Mouse (Mus musculus): Measurements from ENCODE around the gene Lgr6. TPM values are rescaled to one million over a fixed set of nuclear protein-coding genes. Genes with fewer than 3 reads are reported as not detected.

Lgr6 gene
- polyA plus RNA-seq (2012; rRNA removed): 0.18 and 0.24 TPM in 2 replicates

DNA sequence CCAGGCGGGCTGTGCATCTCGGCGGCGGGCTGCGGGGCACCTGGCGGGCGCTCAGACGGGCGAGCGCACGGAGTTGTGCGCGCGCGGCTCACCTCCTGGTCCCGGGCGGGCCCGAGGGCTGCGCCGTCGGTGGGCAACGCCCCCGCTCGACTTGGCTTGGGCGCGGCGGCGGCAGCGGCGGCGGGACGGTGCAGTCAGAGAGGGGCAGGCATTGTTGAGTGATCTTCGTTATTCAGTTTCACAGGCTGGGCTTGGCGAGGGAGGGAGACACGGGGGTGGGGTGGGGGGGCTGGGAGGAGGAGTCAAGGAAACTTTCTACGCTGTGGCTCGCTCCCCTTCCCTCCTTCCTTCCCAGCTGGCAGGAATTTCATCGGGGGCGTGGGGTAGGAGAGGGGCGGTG is at the start of gene Lgr6:
Lgr6 (minus strand) TSS at position 153 of the 400 bp plus-strand sequence.
- no peak for DNase-seq (ENCODE audit: low read depth)

DNA sequence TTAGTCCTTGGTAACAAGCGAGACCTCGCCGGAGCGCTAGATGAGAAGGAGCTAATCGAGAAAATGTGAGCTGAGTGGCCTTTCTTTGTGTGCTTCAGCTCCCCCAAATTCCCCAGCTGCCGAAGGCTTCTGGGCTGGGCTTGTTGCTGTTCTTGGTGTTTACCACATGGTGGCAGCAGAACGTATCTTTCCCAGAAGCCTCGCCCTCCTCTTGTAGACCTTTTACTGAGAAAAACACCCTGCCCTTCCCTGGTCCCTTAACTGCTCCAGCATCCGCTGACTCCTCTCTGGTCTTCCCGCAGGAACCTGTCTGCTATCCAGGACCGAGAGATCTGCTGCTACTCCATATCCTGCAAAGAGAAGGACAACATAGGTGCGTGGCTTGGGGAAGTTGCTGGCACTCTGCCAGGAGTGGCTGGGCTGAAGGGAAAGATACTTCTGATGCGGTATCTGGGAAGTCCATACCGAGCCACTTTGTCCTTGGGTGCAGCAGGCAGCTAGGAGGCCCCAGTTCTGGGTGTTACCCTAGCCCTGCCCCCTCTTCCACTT is 49.4 kb upstream of the Lgr6 start:
- no peak for DNase-seq (ENCODE audit: low read depth)

DNA sequence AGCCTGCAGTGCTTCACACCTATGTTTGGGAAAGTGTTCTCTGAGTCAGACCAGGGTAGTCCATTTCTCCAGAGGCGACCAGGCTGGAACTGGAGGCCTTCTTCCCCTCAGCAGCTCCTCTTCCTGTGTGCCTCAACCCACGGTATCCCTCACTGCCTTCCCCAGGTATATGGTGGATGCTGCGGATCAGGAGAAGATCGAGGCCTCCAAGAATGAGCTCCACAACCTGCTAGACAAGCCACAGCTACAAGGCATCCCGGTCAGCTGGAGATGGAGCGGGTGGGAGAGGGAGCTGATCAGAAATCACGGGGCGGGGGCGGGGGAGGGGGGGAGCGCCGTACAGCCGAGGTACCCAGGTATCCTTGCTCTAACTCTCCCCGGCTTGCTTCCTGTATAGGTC is 48.9 kb upstream of the Lgr6 start:
- DNase-seq (ENCODE audit: low read depth): no peak

DNA sequence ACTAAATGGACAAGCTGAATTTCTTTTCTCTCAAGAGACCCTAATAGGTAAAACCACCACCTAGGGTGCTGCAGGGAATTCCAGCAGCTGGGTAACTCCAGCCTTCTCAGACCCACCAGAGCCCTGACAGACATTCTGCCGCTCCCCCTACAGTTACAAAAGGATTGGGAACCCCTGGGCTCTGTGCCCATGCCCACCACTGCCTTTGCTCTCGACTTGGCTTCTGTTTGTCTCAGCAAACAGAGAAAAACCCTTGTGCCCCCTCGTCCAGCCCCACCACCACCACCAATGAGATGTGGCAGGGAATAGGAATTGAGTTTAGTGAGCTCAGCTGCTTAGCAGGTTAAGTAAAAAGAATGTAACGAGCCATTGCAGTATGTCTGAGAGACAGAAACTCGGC is 43.9 kb upstream of the Lgr6 start:
- DNase-seq (ENCODE audit: low read depth): no peak

DNA sequence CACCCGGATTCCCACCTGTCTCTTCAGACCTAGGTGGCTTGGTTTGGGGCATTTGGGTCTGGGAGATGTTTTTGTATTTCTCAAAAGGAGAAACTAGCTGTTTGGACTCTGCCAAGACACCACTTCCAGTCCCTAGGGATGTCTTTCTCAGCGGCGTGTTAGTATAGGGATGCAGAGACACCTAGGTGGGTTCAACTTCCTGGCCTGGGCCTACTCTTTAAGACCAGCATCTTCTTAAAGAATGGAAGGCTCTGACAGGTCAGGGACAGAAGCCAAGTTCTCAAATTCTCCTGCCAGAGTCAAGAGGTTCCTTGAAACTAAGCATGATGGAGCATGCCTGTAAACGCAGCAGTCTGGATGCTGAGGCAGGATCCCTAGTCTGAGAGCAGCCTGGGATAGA is 43.4 kb upstream of the Lgr6 start:
- no peak for DNase-seq (ENCODE audit: low read depth)

DNA sequence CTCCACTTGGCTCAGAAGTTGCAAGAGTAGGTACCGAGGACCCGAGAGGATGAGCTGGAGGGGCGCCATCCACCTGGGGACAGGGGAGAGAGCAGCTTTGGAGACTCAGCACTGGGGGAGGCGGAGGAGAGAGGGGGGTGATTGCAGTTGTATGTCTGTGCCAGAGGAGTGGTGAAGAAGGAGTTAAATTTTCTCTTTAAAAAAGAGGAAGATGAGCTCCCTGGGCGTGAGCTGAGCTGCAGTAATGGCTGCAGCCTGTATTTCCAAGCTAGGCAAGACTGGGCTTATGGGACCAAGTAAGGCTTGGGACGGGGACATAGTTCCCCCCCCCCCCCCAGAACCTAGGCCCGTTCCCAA is 42.6 kb upstream of the Lgr6 start:
- DNase-seq (ENCODE audit: low read depth): no peak

DNA sequence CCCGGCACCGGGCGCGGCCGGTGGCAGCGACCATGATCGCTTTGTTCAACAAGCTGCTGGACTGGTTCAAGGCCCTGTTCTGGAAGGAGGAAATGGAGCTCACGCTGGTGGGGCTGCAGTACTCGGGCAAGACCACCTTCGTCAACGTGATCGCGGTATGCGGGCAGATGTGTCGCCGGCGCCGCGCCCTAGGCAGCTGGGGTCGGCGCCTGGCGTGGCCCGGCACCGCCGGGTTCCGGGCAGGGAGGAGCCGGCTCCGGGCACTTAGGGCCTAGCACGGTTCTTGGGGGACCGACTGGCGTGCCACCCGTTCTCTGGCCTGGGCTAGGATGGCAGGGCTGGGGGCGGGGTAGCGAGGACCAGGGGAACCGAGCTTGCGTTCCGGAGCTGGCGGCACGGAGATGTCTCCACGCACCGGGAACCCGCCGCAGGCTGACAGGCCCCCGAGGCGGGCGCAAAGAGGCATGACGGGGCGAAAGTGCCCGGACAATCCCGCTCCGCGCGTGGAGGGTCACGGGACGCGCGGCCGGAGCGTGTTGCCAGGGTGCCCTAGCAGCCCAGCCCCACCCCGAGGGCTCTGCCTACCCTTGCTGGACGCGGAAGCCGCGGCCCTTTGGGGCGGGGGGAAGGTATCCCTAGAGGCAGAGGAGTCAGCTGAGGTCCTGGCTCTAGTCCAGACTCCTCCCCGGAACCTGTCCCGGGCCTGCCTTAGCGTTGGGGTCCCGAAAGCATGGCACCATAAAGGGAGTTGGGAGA is 42.0 kb upstream of the Lgr6 start:
- DNase-seq (ENCODE audit: low read depth): no peak

DNA sequence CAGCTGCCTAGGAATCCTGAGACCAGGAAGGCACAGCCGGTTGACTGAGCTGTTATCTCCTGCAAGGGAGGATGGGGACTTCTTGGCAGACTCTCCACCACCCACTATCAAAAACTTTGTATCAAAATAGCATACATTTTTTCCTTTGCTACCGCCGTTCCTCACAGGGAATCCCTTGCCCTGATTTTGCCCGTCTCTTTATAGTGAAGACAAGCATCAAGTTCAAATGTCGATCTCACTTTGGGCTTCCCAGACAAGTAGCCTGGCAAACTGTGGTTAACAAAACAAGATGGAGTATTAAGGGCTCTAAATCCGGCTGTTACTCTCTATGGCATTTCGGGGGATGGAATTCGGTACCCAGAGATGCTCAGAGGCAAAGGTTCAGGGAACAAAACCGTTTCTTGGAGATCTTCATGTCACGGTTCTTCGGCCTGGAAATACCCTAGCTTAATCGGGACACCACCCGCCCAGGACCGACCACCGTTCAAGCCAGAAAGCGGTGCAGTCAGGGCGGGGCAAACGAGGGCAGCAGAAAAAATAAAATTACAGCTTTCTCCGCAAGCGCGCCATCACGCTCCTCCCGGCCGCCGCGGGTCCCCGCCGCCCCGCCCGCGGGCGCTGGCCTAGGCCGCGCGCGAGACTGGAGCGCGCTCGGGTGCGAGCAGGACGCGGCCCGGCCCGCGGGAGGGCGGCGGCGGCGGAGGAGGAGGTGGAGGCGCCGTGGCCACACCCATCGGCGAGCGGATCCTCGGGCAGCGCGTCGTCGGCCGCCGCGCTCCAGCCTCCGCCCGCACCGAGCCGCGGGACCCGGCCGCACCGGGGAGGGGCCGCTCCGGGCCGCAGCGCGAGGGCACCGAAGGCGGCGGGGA is 41.2 kb upstream of the Lgr6 start, which contains the start of gene Arl8a:
Arl8a (plus strand) TSS at position 748 of the 869 bp plus-strand sequence.
- no peak for DNase-seq (ENCODE audit: low read depth)

DNA sequence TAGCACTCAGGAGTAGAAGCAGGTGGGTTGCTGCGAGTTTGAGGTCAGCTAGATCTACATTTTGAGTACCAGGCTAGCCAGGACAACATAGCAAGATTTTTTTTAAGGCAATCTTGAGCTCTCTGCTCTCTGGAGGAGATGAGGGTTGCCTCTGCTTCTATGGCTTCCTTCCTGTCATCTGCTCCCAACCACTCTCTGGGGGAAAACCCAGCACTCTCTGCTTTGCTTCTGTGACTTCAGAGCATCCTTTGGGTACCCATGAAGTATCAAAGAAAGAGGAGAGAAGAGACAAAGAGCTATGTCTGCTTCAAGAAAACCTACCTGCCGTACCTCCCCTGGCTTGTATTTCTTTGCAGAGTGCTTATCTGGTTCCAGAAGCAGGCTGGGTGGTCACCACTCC is 38.9 kb upstream of the Lgr6 start:
- no peak for DNase-seq (ENCODE audit: low read depth)

DNA sequence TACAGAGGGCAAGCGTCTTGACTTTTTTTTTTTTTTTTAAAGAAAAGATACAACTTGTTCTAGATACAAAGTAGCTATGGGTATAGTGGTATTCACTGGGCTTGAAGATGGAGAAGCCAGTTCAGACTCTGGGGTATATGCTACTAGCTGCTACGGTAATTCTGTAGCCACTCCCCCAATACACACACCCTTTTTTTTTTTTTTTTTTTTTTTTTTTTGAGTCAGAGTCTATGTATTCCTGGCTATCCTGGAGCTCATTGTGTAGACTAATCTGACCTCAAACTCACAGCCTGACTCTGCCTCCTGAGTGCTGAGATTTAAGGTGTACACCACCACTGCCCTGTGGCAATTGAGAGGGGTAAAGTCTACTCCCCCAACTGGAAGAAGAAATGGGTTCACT is 37.4 kb upstream of the Lgr6 start:
- no peak for DNase-seq (ENCODE audit: low read depth)

DNA sequence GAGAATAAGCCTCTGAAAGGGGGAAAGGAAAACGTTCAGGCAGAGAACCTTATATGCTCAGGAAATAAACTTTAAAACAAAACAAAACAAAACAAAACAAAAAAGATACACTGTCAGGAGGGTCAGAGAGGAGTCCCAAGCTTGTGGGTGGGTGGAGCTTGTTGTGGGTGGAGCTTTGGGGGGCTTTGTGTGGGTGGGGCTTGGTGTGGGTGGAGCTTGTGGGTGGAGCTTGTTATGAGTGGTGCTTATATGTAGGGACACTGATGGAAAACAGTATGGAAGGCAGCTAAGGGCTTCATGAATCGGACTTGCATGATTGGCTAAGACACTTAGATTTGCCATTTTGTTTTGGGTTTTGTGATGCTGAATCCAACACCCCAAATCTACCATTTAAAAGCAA is 34.8 kb upstream of the Lgr6 start:
- no peak for DNase-seq (ENCODE audit: low read depth)

DNA sequence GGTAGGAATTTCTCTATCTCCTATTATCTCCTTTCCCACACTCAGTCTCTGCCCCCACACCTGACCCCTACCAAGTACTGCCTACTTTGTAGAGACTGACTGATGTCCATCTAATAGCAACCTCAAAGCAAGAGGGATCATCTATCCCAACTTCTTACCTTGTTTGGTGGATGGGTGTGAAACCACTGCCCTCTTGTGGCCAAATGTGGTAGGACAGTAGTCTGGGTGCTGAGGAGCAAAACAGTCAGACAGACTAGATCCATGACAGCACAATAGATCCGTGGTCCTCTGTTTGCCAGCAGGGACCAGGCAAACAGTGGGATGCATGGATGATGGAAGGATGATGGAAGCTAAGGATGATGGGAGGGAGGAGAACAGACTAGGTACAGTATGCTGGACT is 31.4 kb upstream of the Lgr6 start:
- no peak for DNase-seq (ENCODE audit: low read depth)

DNA sequence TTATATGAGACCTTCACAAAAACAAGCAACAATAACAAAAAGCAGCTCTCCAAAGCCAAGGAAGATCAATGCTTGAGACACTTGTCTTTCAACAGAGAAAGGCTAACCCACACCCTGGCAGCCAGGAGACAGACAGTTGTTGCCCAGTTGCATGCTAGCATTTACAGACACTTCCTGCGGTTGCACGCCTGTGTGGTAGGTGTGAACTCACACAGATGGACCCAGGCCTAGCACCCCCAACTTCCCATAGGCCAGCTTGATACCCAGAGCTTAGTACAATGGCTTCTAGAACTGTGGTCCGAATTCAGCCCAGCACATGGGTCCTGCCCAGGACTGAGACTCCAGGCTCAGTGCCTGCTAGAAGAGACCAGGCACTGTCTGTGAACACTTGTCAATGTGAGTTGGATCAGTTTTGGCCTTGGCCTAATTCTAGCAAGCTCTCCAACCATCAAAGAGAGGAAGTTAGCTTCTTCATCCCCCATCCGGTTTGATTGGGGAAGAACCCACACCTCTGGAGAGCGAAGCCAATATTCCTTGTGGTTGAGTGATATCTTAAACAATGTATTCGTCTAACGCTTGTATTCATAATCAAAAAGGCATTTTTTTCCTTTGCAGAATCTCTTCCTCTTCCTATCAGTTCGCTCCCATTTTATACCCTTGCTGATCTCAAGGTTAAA is 30.2 kb upstream of the Lgr6 start:
- no peak for DNase-seq (ENCODE audit: low read depth)

DNA sequence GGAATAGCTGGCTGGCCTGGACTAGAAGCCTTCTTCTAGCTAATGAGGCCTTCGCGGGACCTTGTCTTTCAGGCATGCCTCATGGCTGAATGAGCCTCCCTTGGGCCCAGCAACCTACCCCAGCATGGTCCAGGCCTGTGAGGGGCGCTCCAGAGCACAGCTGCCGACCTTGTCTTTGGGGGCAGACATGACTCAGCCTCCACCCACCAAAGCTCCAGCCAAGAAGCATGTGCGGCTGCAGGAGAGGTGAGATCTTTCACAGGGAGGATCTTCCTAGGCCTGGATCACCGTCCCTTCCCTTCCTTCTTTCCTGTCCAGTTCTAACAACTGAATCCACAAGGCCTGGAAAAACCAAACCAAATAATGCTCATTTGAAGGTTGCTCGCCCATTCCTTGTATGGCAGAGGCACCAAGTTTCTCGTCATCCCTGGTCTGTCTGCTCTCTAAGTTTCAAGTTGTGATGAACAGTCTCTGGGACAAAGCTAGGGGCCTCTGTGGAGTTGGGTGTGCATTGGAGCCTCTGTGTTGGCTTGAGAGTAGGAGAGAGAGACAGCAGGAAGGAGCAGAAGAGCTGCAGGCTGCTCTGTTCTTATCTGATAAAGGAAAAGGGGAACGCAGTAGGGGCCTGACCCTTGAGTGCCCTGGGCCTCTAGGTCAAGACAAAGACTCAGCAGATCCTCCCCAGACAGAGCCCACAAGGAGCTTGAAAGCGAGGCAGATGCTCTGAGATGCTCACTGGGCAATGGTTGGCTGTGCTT is 28.8 kb upstream of the Lgr6 start:
- no peak for DNase-seq (ENCODE audit: low read depth)

DNA sequence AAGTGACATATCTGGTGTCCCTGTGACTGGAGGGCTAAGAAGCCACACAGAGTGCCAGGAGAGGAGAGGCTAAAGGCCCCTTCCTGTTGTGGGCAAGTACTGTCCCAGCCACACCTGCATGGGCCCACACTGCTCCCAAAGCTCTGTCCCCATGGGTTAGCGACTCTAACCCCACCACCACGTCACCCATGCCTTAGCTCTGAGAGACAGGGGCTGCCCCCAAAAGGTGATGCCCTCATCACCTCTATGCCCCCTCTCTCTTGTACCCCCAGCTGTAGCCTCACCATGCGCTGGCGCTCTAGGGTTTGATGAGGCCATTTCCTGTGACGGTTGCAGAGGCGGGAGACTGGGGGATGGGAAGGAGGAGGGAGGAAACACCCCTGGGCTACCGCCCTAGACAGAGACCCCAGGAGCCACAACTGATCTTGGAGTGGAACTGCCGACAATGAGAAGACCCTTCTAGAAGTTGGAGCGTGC is 27.9 kb upstream of the Lgr6 start:
- DNase-seq (ENCODE audit: low read depth): no peak

DNA sequence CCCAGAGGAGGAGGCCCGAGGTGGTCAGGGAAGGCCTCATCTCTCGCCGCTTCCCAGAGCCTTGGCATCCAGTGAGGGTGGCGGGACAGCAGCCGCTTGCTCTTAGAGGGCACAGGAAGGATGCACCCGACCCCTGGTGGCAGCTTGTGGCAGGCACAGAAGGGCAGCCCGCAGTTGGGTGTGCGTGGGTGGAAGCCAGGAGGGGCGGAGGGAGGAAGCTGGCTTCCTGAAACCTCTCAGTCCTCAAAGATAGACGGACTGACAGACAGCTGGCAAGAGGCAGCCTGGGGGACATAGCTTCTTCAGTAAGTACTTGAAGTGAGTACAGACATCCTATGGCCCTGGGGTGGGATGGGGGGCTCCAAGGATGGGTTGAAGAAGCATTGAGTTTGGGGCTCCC is 27.4 kb upstream of the Lgr6 start, which contains the start of gene Ptpn7:
Ptpn7 (plus strand) TSS at position 228 of the 400 bp plus-strand sequence.
- DNase-seq (ENCODE audit: low read depth): no peak

DNA sequence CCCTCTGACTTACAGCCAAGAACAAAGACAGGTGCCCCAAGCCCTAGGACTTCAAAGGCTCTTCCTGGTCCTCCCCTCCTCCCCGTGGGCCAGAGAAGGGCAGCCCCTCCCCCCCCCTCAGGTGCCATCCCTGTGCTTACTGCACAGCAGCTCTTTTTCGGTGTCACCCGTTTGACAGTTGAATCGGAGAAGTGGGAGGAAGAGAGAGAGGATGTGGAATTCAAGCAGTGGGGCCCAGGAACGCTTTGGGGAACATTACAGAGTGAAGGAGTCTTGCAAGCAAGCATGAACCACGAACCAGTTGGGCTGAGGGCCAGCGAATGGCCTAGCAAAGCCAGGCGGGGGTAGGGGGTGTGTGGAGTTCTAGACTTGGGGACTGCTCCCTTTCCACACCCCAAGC is 26.5 kb upstream of the Lgr6 start:
- no peak for DNase-seq (ENCODE audit: low read depth)

DNA sequence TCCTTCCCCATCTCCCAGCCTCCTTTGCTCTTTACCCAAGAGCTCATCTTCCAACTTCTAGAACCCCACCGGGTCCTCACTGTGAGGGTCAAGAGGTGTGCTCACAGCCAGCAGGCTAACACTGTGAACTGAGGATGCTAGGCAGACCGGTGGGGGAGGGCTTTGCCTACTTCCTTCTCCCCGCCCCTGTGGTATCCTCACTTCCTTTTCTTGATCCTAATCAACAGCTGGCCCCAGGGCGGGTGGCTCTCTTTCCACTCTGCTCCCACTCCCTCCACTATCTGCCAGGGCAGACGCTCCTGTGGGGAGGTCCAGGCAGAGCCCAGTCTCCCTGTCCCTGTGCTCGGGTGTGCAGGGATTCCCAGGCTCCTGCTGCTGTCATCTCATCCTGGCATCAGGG is 26.0 kb upstream of the Lgr6 start:
- DNase-seq (ENCODE audit: low read depth): no peak

DNA sequence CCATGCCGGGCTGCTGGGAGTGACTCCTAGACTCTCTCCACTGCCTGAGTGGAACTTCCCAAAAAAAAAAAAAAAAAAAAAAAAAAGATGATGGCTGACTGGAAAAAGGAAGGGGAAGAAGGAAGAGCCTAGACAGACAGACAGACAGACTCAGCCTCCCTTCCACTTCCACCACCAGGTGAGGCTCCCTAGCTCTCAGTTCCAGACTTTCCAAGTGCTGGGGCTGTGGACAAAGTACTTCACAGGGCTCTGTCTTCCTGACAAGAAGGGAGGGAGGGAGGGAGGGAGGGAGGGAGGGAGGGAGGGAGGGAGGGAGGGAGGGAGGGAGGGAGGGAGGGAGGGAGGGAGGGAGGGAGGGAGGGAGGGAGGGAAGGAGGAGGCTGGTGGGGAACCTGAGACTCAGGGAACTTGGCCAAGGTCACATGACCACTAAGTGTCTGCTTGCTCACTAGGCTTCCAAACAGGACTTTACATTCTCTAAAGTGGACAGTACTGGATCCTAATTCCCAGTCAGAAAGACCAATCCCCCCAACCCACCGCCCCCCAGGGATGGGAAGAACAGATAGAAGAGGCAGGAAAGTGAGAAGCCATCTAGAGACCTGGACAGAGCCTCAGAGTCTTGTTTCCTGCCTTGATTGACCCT is 25.4 kb upstream of the Lgr6 start:
- DNase-seq (ENCODE audit: low read depth): no peak

DNA sequence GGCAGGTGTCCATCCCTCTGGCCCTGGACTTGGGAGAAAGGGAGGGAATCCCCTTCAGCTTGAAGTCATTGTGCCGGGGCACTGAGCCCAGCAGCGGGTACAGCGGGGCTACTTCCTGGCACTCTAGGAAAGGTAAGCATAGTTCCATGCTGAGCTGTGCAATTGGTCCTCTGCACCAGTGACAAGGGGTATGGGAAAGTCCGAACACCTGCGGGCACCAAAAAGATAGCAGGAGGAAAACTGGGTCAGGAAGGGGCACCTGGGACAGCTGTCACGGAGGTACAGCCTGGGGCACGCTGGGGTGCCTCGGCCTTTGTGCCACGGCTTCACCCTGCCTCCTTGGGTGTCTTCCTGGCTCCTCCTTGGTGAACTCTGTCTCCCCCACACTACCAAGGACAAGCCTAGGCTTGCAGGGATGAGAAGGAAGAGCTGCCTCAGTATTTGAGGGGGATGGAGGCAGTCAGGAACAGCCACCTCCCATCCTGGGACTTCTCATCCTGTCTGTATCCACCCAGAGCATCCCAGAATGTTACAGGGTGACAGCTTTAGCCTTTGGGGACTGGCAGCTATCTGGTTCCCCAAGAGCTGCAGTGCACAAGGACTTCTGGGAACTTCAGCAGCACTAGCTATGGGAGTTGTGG is 24.6 kb upstream of the Lgr6 start:
- DNase-seq (ENCODE audit: low read depth): no peak
